Mouse (Mus musculus): ENCODE measurements around the gene Ehmt2.

Ehmt2 gene

GRCm38 (mm10) chr17:34898160-34898586, at the start of gene Ehmt2, which contains the start of gene C2:
TSS of gene Ehmt2 (plus strand) at chr17:34898469.
TSS of gene C2 (minus strand) at chr17:34898265.
- peak; percentile 64 to 81 for DNase-seq (ENCODE audit: low spot score in 2 of 2)

- DNase-seq (ENCODE audit: low spot score in 2 of 2), result peak; percentile 95 to 98
Observed at GRCm38 (mm10) chr17:34849722-34850516, 48.4 kb upstream of the Ehmt2 start, which contains the start of the genes Skiv2l and Nelfe. TSS of gene Skiv2l (minus strand) at chr17:34850210. TSS of gene Nelfe (plus strand) at chr17:34850391.

GRCm38 (mm10) chr17:34850517-34851125, 47.6 kb upstream of the Ehmt2 start:
- DNase-seq (ENCODE audit: low spot score in 2 of 2), result no peak

GRCm38 (mm10) chr17:34853511-34853910, 44.8 kb upstream of the Ehmt2 start:
- no peak for DNase-seq (ENCODE audit: low spot score in 2 of 2)

- no peak for DNase-seq (ENCODE audit: low spot score in 2 of 2)
Observed at GRCm38 (mm10) chr17:34854761-34855160, 43.5 kb upstream of the Ehmt2 start.

GRCm38 (mm10) chr17:34855825-34856224, 42.4 kb upstream of the Ehmt2 start:
- DNase-seq (ENCODE audit: low spot score in 2 of 2), result peak in 1 of 2 experiments; percentile 55

GRCm38 (mm10) chr17:34858670-34859069, 39.6 kb upstream of the Ehmt2 start:
- no peak for DNase-seq (ENCODE audit: low spot score in 2 of 2)

GRCm38 (mm10) chr17:34860514-34860913, 37.8 kb upstream of the Ehmt2 start:
- no peak for DNase-seq (ENCODE audit: low spot score in 2 of 2)

GRCm38 (mm10) chr17:34861704-34862415, 36.4 kb upstream of the Ehmt2 start:
- no peak for DNase-seq (ENCODE audit: low spot score in 2 of 2)

- DNase-seq (ENCODE audit: low spot score in 2 of 2), result no peak
Observed at GRCm38 (mm10) chr17:34862416-34863081, 35.7 kb upstream of the Ehmt2 start, which contains the start of gene Cfb. TSS of gene Cfb (minus strand) at chr17:34862518.

GRCm38 (mm10) chr17:34865981-34866380, 32.3 kb upstream of the Ehmt2 start:
- DNase-seq (ENCODE audit: low spot score in 2 of 2), result no peak

- DNase-seq (ENCODE audit: low spot score in 2 of 2), result no peak
Observed at GRCm38 (mm10) chr17:34874321-34874720, 23.9 kb upstream of the Ehmt2 start.

GRCm38 (mm10) chr17:34879336-34879879, 18.9 kb upstream of the Ehmt2 start, which contains the start of gene Zbtb12:
TSS of gene Zbtb12 (plus strand) at chr17:34879483.
- DNase-seq (ENCODE audit: low spot score in 2 of 2), result no peak

GRCm38 (mm10) chr17:34881166-34881565, 17.1 kb upstream of the Ehmt2 start:
- no peak for DNase-seq (ENCODE audit: low spot score in 2 of 2)

- no peak for DNase-seq (ENCODE audit: low spot score in 2 of 2)
Observed at GRCm38 (mm10) chr17:34881683-34882310, 16.5 kb upstream of the Ehmt2 start, which contains the start of gene Gm20547. TSS of gene Gm20547 (minus strand) at chr17:34882042.

- no peak for DNase-seq (ENCODE audit: low spot score in 2 of 2)
Observed at GRCm38 (mm10) chr17:34883332-34883731, 14.9 kb upstream of the Ehmt2 start.

GRCm38 (mm10) chr17:34884704-34885103, 13.6 kb upstream of the Ehmt2 start:
- no peak for DNase-seq (ENCODE audit: low spot score in 2 of 2)

- no peak for DNase-seq (ENCODE audit: low spot score in 2 of 2)
Observed at GRCm38 (mm10) chr17:34885615-34886014, 12.7 kb upstream of the Ehmt2 start.

- DNase-seq (ENCODE audit: low spot score in 2 of 2), result no peak
Observed at GRCm38 (mm10) chr17:34887942-34888341, 10.3 kb upstream of the Ehmt2 start.

GRCm38 (mm10) chr17:34890074-34890743, 8.1 kb upstream of the Ehmt2 start:
- DNase-seq (ENCODE audit: low spot score in 2 of 2), result no peak
